Mouse (Mus musculus) E14TG2a.4 (cell line): ENCODE results near the gene Bub1.

Source experiments
- CTCF ChIP-seq: conservative IDR thresholded peaks from 2 replicates; pipeline ENCODE4 v1.5.1; 2014; ENCODE audit warnings: low read length
- NANOG ChIP-seq: IDR thresholded peaks from 2 replicates; pipeline ENCODE4 v1.6.1; 2014; ENCODE audit warnings: borderline replicate concordance, low read length, mixed read lengths
- POU5F1 ChIP-seq: IDR thresholded peaks from 2 replicates; pipeline ENCODE4 v1.6.1; 2014; ENCODE audit warnings: low read length, borderline replicate concordance

DNA sequence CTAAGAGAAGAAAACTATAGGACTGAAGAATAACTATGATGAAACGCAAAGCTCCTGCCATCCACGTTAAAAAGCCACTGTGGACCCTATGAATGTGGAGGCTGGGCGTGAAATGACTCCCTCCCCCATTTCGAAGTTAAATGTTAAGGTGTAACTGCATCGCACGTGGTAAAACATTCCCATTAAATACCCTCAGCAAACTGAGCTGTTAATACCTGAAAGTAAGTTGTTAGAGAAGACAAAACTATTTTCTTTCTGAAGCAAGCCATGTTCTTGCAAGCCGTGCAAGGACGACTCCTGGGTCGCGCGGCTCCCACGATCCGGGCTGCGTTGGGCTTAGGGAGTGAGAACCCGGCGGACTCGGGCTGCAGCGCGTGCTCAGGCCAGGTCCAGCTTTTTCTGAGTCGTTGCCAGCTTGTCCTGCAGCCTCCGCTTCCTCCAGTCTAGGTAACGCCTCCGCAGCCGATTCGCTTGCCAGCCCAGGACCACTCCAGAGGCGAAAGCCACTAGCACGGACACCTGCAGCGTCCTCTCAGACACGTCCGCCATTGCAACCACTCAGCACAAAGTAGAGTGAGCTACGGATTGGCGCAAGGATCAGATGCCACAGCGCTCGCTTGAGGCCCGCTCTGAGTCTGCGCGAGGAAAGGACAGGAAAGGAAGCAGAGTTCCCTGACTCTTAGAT, 39.6 kb downstream of the Bub1 start, which contains the start of gene Mtln:
- TF ChIP-seq CTCF (no peak), NANOG (no peak), POU5F1 (no peak)
